8 mouse cellular contexts compared by ENCODE assay signal in the genomic region with DNA sequence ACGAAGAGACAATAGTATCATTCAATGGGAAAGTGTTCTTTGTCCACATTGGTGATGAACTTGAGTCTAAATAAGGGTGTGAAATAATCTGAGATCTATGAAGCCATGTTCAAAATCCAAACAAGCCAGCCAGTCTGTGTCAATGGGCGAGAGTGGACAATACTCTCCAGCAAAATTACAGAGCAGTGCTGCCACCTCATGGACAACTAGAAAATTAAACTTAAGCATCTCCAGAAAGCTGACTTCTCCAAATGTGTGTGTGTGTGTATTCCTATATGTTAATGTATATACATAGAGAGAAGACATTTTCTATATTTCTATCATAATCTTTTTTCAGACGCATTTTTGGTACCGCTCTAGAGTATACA. TPM values are rescaled to one million over a fixed set of nuclear protein-coding genes. Genes with fewer than 3 reads are reported as not detected.
DNase-seq lines count a peak whose midpoint lies in the region; ATAC-seq lines count a peak whose summit lies in the region.

No protein-coding gene starts in this region.

- H3K4me2 ChIP-seq in heart, embryonic 15.5 days, result 0 out of 2 replicates have a peak overlapping the region, but pooled peaks have one; percentile 10

- 27% methylated on average over 4 of the region's 4 CpGs for WGBS in heart, embryonic 15.5 days

- no peak overlapping the region for H3K9ac ChIP-seq in heart, embryonic 15.5 days

- H3K36me3 ChIP-seq in heart, embryonic 15.5 days, result no peaks in the 10 kb centered on the region

- H3K27ac ChIP-seq in heart, embryonic 15.5 days, result no peak overlapping the region

- H3K9me3 ChIP-seq in heart, embryonic 15.5 days (replicated peaks), result no peaks in the 10 kb centered on the region

- no peak for DNase-seq in frontal cortex, postnatal 14 days (ENCODE audit: low spot score in 2 of 2)
- peak; percentile 44 for DNase-seq in Muller cell, postnatal 12 days (ENCODE audit: inconsistent ontology term)
- DNase-seq in cerebellum, postnatal 36 days, result peak; percentile 54 to 71
- DNase-seq in kidney, postnatal 10 days, result peak; percentile 79
- DNase-seq in lung, postnatal 36 days, result peak; percentile 73
- DNase-seq in right cerebral cortex, postnatal 10 days (ENCODE audit: low spot score in 2 of 2), result peak; percentile 48 to 75

- peak; percentile 87 for ATAC-seq in frontal cortex, adult (ENCODE audit: low TSS enrichment)
- ATAC-seq in heart, embryonic 15.5 days (replicated peaks; ENCODE audit: insufficient number of reproducible peaks, insufficient read depth, low FRiP score, low read depth), result no peak

- peaks cover 5% of the 10 kb centered on the region; the same call in 1 of the 2 replicates for H3K4me1 ChIP-seq in heart, embryonic 15.5 days (replicated peaks)

- H3K4me3 ChIP-seq in heart, embryonic 15.5 days, result no peak overlapping the region

- no peaks in the 10 kb centered on the region for H3K27me3 ChIP-seq in heart, embryonic 15.5 days

RNA-seq across cellular contexts. Expression of a gene that starts 33.6 kb away (rescaled TPM):
- 9.5 and 9.8 TPM in 2 replicates for polyA plus RNA-seq in heart, embryonic 15.5 days (2015; fragmentation: Nextera tagmentation; extraction: Ambion mirVana)

Comparison
In these comparisons a context has a peak if more than half of its experiments do, and no peak if none do; other contexts are left out.
1. DNase-seq: peak in Muller cell, postnatal 12 days (single experiment), cerebellum, postnatal 36 days (2 of 2), kidney, postnatal 10 days (single experiment), lung, postnatal 36 days (single experiment) and right cerebral cortex, postnatal 10 days (2 of 2); none in frontal cortex, postnatal 14 days (0 of 2).